Mouse (Mus musculus): ENCODE results near the gene Asf1b. TPM values are rescaled to one million over a fixed set of nuclear protein-coding genes. Genes with fewer than 3 reads are reported as not detected.

Gene Asf1b
- total and polyA plus RNA-seq, 3 experiments, result 62.2 to 101 (median 71.1) TPM

GRCm38 (mm10) chr8:84012499-84013165 lies 57.3 kb downstream of the Asf1b start:
- H3K27me3 ChIP-seq (replicated peaks), result peaks cover 32% of the 10 kb centered on the region
- no peaks in the 10 kb centered on the region for H3K36me3 ChIP-seq (replicated peaks in 1 of 2; ENCODE audit: control insufficient read depth in 1 of 2, insufficient read depth in 1 of 2, low read length in 1 of 2)
- H3K9ac ChIP-seq (ENCODE audit: insufficient read depth, low read depth), result no peak overlapping the region
- DNase-seq (ENCODE audit: extremely low read depth), result no peak
- H3K79me2 ChIP-seq (replicated peaks; ENCODE audit: control insufficient read depth, extremely low read depth, insufficient read depth, poor library complexity, severe bottlenecking), result no peaks in the 10 kb centered on the region
- no peak overlapping the region for H3K4me3 ChIP-seq (replicated peaks in 1 of 3; ENCODE audit: low read depth in 2 of 3, low read length in 2 of 3, poor library complexity in 1 of 3)
- in situ Hi-C loops (cut with MboI; ENCODE audit: low pct_ligation_motif_present, low pct_unique_long_range_greater_than_20kb, low sequenced_read_pairs), result no loop called here
- TF ChIP-seq NELFE (IDR thresholded peaks at IDR 0.05; ENCODE audit: low read depth, low read length) (no peak), TCF12 (IDR thresholded peaks at IDR 0.05; ENCODE audit: low read depth, low read length) (no peak), MXI1 (IDR thresholded peaks at IDR 0.05; ENCODE audit: low read depth, low read length) (no peak), HCFC1 (IDR thresholded peaks at IDR 0.05; ENCODE audit: low read depth, low read length) (no peak), JUN (IDR thresholded peaks at IDR 0.05; ENCODE audit: insufficient read depth, low read depth, low read length) (no peak), MAX (IDR thresholded peaks at IDR 0.05; ENCODE audit: low read length) (no peak), CHD2 (IDR thresholded peaks at IDR 0.05; ENCODE audit: low read length) (no peak), MAZ (IDR thresholded peaks at IDR 0.05; ENCODE audit: low read depth, low read length) (no peak), UBTF (IDR thresholded peaks at IDR 0.05; ENCODE audit: low read depth, low read length) (no peak), SIN3A (IDR thresholded peaks at IDR 0.05; ENCODE audit: low read length) (no peak)
- no peak overlapping the region for H3K27ac ChIP-seq (ENCODE audit: insufficient read depth, low read depth)
- no peak overlapping the region for H3K4me2 ChIP-seq (ENCODE audit: insufficient read depth, low read depth, poor library complexity, severe bottlenecking)
- H3K4me1 ChIP-seq (ENCODE audit: control insufficient read depth in 1 of 2, insufficient read depth in 2 of 2), result peaks cover 6 to 18% of the 10 kb centered on the region in 2 experiments; a peak in 3 of 4 replicates
- dilution Hi-C loops (cut with MboI; ENCODE audit: extremely low pct_ligation_motif_present, extremely low pct_unique_long_range_greater_than_20kb, low sequenced_read_pairs), result no loop called here
- peaks cover 11% of the 10 kb centered on the region for H3K9me3 ChIP-seq (replicated peaks; ENCODE audit: low read length)

DNA sequence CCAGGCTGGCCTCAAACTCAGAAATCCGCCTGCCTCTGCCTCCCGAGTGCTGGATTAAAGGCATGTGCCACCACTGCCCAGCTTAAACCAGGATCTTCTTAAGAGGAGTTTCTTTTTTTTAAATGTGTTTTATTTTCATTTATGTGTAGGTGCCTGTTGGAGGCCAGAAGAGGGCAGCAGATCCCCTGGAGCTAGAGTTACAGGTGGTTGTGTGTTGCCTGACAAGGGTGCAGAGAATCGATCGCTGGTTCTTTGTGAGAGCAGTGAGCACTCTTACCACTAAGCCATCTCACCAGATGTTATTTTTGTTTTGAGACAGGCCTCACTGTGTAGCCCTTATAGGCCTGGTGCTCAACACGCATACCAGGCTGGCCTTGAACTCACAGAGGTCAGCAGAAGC lies 60.5 kb downstream of the Asf1b start:
- no peak for DNase-seq (ENCODE audit: extremely low read depth)
- no peak overlapping the region for H3K4me2 ChIP-seq (ENCODE audit: insufficient read depth, low read depth, poor library complexity, severe bottlenecking)
- peaks cover 11% of the 10 kb centered on the region for H3K9me3 ChIP-seq (replicated peaks; ENCODE audit: low read length)
- H3K27ac ChIP-seq (ENCODE audit: insufficient read depth, low read depth), result no peak overlapping the region
- in situ Hi-C loops (cut with MboI; ENCODE audit: low pct_ligation_motif_present, low pct_unique_long_range_greater_than_20kb, low sequenced_read_pairs) (no loop called here), dilution Hi-C loops (cut with MboI; ENCODE audit: extremely low pct_ligation_motif_present, extremely low pct_unique_long_range_greater_than_20kb, low sequenced_read_pairs) (no loop called here)
- H3K4me3 ChIP-seq (replicated peaks in 1 of 3; ENCODE audit: low read depth in 2 of 3, low read length in 2 of 3, poor library complexity in 1 of 3), result no peak overlapping the region
- TF ChIP-seq CHD1 (IDR thresholded peaks at IDR 0.05; ENCODE audit: low read depth, low read length) (no peak), IRF4 (IDR thresholded peaks at IDR 0.05; ENCODE audit: low read depth, low read length) (no peak), MXI1 (IDR thresholded peaks at IDR 0.05; ENCODE audit: low read depth, low read length) (no peak), EP300 (IDR thresholded peaks at IDR 0.05; ENCODE audit: low read length) (no peak), KAT2A (IDR thresholded peaks at IDR 0.05; ENCODE audit: insufficient replicate concordance, low read length) (no peak), JUN (IDR thresholded peaks at IDR 0.05; ENCODE audit: insufficient read depth, low read depth, low read length) (no peak), MAZ (IDR thresholded peaks at IDR 0.05; ENCODE audit: low read depth, low read length) (no peak), ZC3H11A (IDR thresholded peaks at IDR 0.05; ENCODE audit: low read depth, low read length) (no peak), HCFC1 (IDR thresholded peaks at IDR 0.05; ENCODE audit: low read depth, low read length) (no peak), USF1 (IDR thresholded peaks at IDR 0.05; ENCODE audit: low read depth, low read length) (no peak), TCF12 (IDR thresholded peaks at IDR 0.05; ENCODE audit: low read depth, low read length) (no peak), CHD2 (IDR thresholded peaks at IDR 0.05; ENCODE audit: low read length) (no peak), E2F4 (IDR thresholded peaks at IDR 0.05; ENCODE audit: insufficient replicate concordance, low read depth, low read length) (no peak)
- H3K79me2 ChIP-seq (replicated peaks; ENCODE audit: control insufficient read depth, extremely low read depth, insufficient read depth, poor library complexity, severe bottlenecking), result no peaks in the 10 kb centered on the region
- peaks cover 36% of the 10 kb centered on the region for H3K27me3 ChIP-seq (replicated peaks)
- H3K4me1 ChIP-seq (ENCODE audit: control insufficient read depth in 1 of 2, insufficient read depth in 2 of 2), result peaks cover 3 to 8% of the 10 kb centered on the region in 2 experiments; a peak in 3 of 4 replicates
- H3K36me3 ChIP-seq (replicated peaks in 1 of 2; ENCODE audit: control insufficient read depth in 1 of 2, insufficient read depth in 1 of 2, low read length in 1 of 2), result no peaks in the 10 kb centered on the region
- no peak overlapping the region for H3K9ac ChIP-seq (ENCODE audit: insufficient read depth, low read depth)
